Mouse (Mus musculus) intestine, postnatal 0 days (tissue): ENCODE results near the gene Ppp1r15b. TPM values are rescaled to one million over a fixed set of nuclear protein-coding genes. Genes with fewer than 3 reads are reported as not detected.

Experiments used
- ATAC-seq: fragments of 200-750 bp; cut with Nextera tagmentation; 2 replicates; pipeline ENCODE4 v1.8.0; 2017; ENCODE audit warnings: mild to moderate bottlenecking, moderate TSS enrichment, moderate library complexity
- H3K27ac ChIP-seq: fragments of 300-500 bp; sonication (generic); 2 replicates; pipeline ENCODE4 v1.5.1; 2014; ENCODE audit warnings: mild to moderate bottlenecking, low read depth, low read length, moderate library complexity
- H3K27me3 ChIP-seq: fragments of 300-500 bp; sonication (generic); replicated peaks from 2 replicates; pipeline ENCODE4 v1.6.1; 2014; ENCODE audit warnings: low read length, mixed read lengths; ENCODE audit not compliant: control insufficient read depth, insufficient read depth
- H3K36me3 ChIP-seq: fragments of 300-500 bp; sonication (generic); 2 replicates; pipeline ENCODE4 v1.6.1; 2014; ENCODE audit warnings: mild to moderate bottlenecking, moderate library complexity; ENCODE audit not compliant: control insufficient read depth, insufficient read depth
- H3K4me1 ChIP-seq: fragments of 300-500 bp; sonication (generic); replicated peaks from 2 replicates; pipeline ENCODE4 v1.6.1; 2014; ENCODE audit warnings: antibody characterized with exemption, low read length, mixed read lengths; ENCODE audit not compliant: control insufficient read depth, insufficient read depth
- H3K4me2 ChIP-seq: fragments of 300-500 bp; sonication (generic); replicated peaks from 2 replicates; pipeline ENCODE4 v1.6.1; 2014; ENCODE audit warnings: low read depth, mild to moderate bottlenecking, moderate library complexity
- H3K4me3 ChIP-seq: fragments of 300-500 bp; sonication (generic); 2 replicates; pipeline ENCODE4 v1.5.1; 2014; ENCODE audit warnings: low read depth, low read length
- H3K9ac ChIP-seq: fragments of 300-500 bp; sonication (generic); 2 replicates; pipeline ENCODE4 v1.6.1; 2014; ENCODE audit warnings: mild to moderate bottlenecking, low read depth, low read length
- H3K9me3 ChIP-seq: fragments of 300-500 bp; sonication (generic); 2 replicates; pipeline ENCODE4 v1.6.1; 2016; ENCODE audit warnings: mixed run types; ENCODE audit not compliant: control insufficient read depth
- CTCF ChIP-seq: sonication (generic); IDR thresholded peaks from 2 replicates; pipeline ENCODE4 v1.5.1; 2016; ENCODE audit warnings: low read depth, mild to moderate bottlenecking, control low read depth, antibody characterized with exemption, moderate library complexity
- WGBS: fragments of 180-500 bp; shearing (Covaris S2); extraction: QIAGEN DNeasy Blood & Tissue Kit; methylation state at CpG from one replicate; pipeline ENCODE4 v1.1.7; 2014; 5-methylcytosine and 5-hydroxymethylcytosine counted together
- polyA plus RNA-seq: library from polyadenylated mRNA; unstranded; fragments of >200 nt; fragmentation: Nextera tagmentation; extraction: Ambion mirVana; gene quantifications from 2 replicates; pipeline ENCODE4 v1.2.1, GENCODE M21; 2015

Gene Ppp1r15b
- polyA plus RNA-seq, 1 experiment from 2014 or later: 28.5 TPM

DNA sequence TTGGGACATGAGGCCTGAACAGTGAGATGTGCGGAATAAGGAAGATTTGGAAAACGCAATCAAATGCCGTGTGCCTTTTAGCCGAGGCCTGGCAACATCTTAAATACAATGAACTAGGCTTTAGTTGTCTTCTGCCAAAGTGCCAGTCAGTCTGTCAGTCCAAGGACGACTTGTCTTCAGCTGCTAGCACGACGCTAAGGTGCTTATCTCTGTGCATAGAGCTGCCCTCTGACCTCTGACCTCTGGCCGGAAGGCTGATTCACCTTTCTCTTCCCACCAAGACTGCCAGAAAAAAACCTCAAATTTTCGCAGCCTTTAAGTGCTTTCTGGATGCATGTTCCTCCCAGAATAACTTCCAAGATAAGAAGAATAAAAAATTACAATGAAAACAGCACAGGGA lies 3.6 kb upstream of the Ppp1r15b start:
- WGBS: 52% methylated on average over 9 of the region's 9 CpGs
- no peak for ATAC-seq

DNA sequence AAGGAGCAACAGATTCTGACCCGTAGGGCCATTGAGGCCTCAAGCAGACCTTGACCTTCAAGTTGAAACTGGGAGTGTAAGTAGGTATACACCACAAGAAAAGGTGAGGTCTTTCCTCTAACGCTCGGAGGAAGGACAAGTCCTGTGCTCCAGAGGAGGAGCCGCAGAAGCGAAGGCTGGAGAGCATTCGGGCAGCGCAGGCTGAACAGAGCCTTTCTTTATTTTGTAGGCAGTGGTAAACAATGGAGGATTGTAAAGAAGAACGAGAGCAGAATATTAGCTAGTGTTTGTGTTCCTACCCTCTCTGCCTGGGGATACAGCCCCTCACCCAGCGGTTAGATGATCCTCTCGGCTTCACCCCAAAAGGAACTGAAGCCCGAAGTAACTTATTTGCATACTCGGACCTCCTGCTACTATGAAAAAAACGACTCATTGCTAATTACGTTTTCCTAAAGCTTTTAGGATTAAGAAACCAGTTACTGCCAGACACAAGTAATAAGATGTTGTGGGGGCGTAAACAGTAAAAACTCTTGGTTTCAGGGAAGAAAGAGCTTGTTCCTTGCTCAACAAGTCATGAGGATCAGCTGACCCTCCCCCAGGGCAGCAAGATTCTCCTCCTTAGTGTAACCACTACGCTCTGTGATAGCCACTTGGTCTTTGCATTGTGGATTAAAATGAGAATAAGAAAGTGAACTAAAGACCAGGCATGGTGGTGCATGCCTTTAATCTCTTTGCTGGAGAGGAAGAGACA lies 1.3 kb upstream of the Ppp1r15b start:
- Histone ChIP-seq H3K4me3 (no peak overlapping the region), H3K4me1 (no peaks in the 10 kb centered on the region)

More for the DNA sequence above, 3.6 kb upstream of the Ppp1r15b start:
- Histone ChIP-seq H3K36me3 (no peaks in the 10 kb centered on the region), H3K4me1 (no peaks in the 10 kb centered on the region), H3K27me3 (no peaks in the 10 kb centered on the region), H3K27ac (no peak overlapping the region), H3K4me3 (no peak overlapping the region), H3K9ac (no peak overlapping the region), H3K4me2 (no peak overlapping the region), H3K9me3 (no peaks in the 10 kb centered on the region)
- TF ChIP-seq CTCF: no peak

DNA sequence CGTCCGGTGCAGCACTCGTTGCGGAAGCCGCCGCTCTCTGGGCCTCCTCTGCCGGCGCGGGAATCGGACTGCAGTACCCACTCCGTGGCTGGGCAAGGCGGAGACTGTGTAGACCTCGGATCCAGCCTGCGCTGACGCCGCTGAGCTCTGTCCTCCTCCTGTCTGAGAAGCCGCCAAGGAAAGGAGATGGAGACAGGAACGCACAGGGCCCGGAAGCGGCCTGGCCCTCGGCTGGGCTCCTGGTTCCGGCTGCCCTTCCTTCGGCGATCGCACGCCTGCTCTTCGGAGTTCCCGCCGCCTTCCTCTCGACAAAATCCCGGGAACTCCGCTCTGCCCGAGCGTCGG lies 590 bp downstream of the Ppp1r15b start:
- Histone ChIP-seq H3K4me3 (peak overlapping the region; percentile 61), H3K4me1 (no peaks in the 10 kb centered on the region), H3K9ac (peak overlapping the region; percentile 90), H3K9me3 (no peaks in the 10 kb centered on the region), H3K4me2 (peak overlapping the region; percentile 87), H3K27ac (peak overlapping the region; percentile 99), H3K36me3 (no peaks in the 10 kb centered on the region; the same call in 1 of the 2 replicates), H3K27me3 (no peaks in the 10 kb centered on the region)
- under 1% methylated on average over 35 of the region's 35 CpGs for WGBS
- no peak; the same call in 1 of the 2 replicates for ATAC-seq
- no peak; the same call in 1 of the 2 replicates for TF ChIP-seq CTCF

More for the DNA sequence above, 1.3 kb upstream of the Ppp1r15b start:
- Histone ChIP-seq H3K9ac (0 out of 2 replicates have a peak overlapping the region, but pooled peaks have one; percentile 31), H3K9me3 (no peaks in the 10 kb centered on the region), H3K36me3 (no peaks in the 10 kb centered on the region), H3K27me3 (no peaks in the 10 kb centered on the region), H3K4me2 (peak overlapping the region; percentile 87), H3K27ac (peak overlapping the region; percentile 99)
- 24% methylated on average over 16 of the region's 16 CpGs for WGBS
- no peak for ATAC-seq
- TF ChIP-seq CTCF: no peak

DNA sequence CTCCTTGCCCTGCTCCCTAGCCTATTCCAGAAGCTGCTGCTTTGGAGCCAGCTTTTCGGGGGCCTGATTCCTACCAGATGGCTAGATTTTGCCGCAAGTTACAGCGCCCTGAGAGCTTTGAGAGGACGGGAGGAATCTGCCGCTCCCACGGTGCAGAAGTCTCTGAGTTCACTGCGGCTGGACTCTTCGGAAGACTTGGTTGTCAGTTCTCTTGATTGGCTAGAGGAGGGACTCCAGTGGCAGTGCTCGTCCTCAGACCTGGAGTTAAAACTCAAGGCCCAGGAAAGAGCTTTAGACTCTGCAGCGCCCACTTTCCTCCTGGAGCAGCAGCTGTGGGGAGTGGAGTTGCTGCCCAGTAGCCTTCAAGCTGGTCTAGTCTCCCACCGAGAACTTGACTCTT lies 993 bp downstream of the Ppp1r15b start:
- WGBS: under 1% methylated on average over 11 of the region's 11 CpGs
- Histone ChIP-seq H3K9ac (peak overlapping the region; percentile 90), H3K4me2 (peak overlapping the region; percentile 87), H3K9me3 (no peaks in the 10 kb centered on the region), H3K27me3 (no peaks in the 10 kb centered on the region), H3K4me3 (peak overlapping the region; percentile 61), H3K36me3 (no peaks in the 10 kb centered on the region; the same call in 1 of the 2 replicates), H3K27ac (peak overlapping the region; percentile 99), H3K4me1 (no peaks in the 10 kb centered on the region)
- no peak for ATAC-seq
- no peak for TF ChIP-seq CTCF

DNA sequence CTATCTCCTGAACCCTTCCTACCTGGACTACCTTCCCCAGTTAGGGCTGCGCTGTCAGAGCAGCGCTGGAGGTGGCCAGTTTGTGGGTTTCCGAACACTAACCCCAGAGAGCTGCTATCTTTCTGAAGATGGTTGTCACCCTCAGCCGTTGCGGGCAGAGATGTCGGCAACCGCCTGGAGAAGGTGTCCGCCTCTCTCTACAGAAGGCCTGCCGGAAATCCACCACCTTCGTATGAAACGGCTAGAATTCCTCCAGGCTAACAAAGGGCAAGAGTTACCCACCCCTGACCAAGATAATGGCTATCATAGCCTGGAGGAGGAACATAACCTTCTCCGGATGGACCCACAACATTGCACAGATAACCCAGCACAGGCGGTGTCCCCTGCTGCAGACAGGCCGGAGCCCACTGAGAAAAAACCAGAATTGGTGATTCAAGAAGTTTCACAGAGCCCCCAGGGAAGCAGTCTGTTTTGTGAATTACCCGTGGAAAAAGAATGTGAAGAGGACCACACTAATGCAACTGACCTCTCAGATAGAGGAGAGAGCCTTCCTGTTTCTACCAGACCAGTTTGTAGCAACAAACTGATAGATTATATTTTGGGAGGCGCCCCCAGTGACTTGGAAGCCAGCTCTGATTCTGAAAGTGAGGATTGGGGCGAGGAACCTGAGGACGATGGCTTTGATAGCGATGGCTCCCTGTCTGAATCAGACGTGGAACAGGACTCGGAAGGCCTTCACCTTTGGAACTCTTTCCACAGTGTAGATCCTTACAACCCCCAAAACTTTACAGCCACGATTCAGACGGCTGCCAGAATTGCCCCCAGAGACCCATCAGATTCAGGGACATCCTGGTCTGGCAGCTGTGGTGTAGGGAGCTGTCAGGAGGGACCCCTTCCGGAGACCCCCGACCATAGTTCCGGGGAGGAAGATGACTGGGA lies 1.7 kb downstream of the Ppp1r15b start:
- no peak for ATAC-seq
- Histone ChIP-seq H3K4me1 (no peaks in the 10 kb centered on the region), H3K27me3 (no peaks in the 10 kb centered on the region), H3K9ac (peak overlapping the region; percentile 90), H3K4me3 (peak overlapping the region; percentile 61), H3K9me3 (no peaks in the 10 kb centered on the region), H3K36me3 (peaks cover 7% of the 10 kb centered on the region), H3K27ac (peak overlapping the region; percentile 99), H3K4me2 (peak overlapping the region; percentile 87)
- WGBS: 2% methylated on average over 26 of the region's 26 CpGs
- no peak for TF ChIP-seq CTCF

DNA sequence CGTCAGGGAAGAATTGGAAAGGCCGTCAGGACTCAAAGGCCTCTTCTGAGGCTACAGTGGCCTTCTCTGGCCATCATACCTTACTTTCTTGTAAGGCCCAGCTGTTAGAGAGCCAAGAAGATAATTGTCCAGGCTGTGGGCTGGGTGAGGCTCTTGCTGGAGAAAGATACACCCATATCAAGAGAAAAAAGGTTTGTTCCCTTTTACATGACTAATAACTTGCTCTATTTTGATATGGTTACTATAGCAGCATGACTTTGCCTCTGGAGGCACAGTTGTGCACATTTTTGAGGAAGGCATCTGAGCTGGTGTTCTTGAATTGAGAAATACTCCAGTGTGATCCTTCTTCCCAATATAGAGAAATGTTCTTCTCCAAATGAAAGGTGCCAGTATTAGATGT lies 2.5 kb downstream of the Ppp1r15b start:
- H3K4me3 ChIP-seq: peak overlapping the region; percentile 61
- peak overlapping the region; percentile 87 for H3K4me2 ChIP-seq
- peak overlapping the region; percentile 46; the same call in 1 of the 2 replicates for H3K27ac ChIP-seq
- H3K4me1 ChIP-seq: no peaks in the 10 kb centered on the region
- H3K9me3 ChIP-seq: no peaks in the 10 kb centered on the region
- H3K36me3 ChIP-seq: peaks cover 15% of the 10 kb centered on the region
- peak overlapping the region; percentile 90 for H3K9ac ChIP-seq
- no peaks in the 10 kb centered on the region for H3K27me3 ChIP-seq
- no peak for ATAC-seq
- 0% methylated on average over 2 of the region's 2 CpGs for WGBS
- no peak for TF ChIP-seq CTCF
